Mouse (Mus musculus) thymus, postnatal 14 days (tissue): ENCODE data around the gene Ube2r2.
A peak's percentile ranks its signal among the peaks of the same experiment; 100 is the strongest.

Experiments used
- DNase-seq: peaks from one replicate; pipeline ENCODE4 v3.0.0; 2021

The Ube2r2 gene

DNA sequence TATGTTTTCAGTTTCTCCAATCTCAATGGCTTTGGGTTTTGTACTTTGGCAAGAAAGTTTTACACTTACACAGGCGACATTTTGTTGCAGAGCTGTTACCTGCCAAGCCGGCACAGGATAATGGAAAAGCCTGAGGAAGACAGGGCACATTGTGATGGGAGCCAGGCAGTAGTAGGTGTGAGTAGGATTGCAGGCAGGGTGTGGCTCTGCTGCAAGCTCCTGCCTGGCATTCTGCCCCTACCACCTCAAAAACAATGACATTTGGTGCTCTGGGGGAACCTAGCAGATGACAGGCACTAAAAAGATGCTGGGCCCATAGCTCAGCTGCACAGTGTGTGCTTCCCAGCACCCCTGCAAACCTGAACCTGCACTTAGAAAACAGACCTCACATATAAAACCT, 54.3 kb downstream of the Ube2r2 start:
- no peak for DNase-seq

GRCm38 (mm10) chr4:41192544-41193512, 57.3 kb downstream of the Ube2r2 start:
- DNase-seq: no peak

- no peak for DNase-seq
Measured at GRCm38 (mm10) chr4:41195328-41195727, 59.8 kb downstream of the Ube2r2 start.

DNA sequence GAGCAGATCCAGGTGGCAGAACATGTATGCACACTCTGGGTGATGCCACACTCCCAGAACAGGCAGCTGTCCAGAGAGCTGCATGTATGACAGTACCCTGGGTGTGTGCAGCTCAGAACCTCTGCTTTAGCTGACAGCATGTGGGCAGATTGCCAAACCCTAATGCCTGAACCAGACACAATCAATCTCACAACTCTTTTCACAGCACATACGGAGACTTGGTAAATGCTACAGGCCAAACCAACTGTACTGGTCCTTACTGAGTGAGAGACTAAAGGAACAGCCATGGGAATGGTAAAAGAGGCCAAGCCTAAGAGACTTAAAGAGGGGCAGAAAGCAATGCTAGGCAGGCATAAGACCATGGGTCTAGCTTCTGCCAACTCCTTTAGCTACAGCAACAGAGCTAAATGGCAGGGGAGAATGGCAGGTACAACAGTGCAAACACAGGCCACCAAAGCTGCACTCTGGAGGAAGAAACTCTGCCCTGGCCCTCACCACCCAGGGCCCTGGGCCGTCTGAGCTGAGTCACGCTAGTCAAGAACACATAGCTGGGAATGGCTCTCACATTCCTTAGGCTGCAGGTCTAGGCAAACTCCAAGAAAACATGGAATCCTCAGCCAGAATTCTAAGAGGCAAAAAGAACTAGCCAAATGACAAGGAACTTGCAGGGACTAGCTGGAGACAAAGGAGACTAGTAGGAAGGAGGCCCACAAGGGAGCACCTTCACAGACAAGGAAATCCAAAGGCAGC, 61.5 kb downstream of the Ube2r2 start:
- no peak for DNase-seq

DNA sequence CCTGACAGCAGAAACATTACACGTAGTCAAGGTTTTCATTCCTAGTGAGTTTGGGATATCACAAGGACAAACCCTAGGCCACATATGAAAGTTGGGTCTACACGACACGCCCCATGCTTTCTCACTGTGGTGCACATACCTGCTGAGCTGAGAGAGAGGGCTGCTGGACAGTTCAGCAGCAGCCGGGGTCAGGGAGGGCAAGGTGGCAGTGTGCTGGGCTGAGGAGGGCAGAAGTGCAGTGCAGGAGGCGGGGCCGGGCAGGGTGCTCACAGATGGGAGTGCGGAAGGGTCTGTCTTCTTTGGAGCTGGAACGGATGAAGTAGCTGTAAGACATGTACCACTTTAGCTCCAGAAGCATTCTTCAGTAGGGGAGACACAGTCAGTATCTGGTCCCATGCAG, 66.6 kb downstream of the Ube2r2 start:
- DNase-seq: no peak

GRCm38 (mm10) chr4:41205751-41206150, 70.2 kb downstream of the Ube2r2 start:
- DNase-seq: no peak

DNA sequence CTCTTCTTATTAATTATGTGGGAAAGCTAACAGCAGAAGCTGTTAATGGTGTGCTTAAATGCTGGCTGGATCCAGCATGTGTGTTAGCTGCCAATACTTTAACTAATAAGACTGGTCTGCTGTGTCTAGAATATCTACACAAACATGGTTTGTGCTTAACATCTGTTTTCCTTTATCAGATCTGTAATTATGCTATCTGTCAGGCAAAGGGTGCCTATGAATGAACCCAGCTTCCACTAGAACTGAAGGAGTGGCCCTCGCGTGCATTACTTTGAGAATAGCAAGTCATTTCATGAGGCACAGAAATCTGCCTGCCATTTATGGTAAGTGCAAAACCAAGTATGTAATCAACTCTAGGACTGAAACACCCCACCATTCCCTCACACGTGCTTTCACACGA, 72.5 kb downstream of the Ube2r2 start:
- no peak for DNase-seq

- no peak for DNase-seq
Measured at GRCm38 (mm10) chr4:41225412-41225811, 89.9 kb downstream of the Ube2r2 start.

GRCm38 (mm10) chr4:41226351-41226750, 90.8 kb downstream of the Ube2r2 start:
- DNase-seq: peak; percentile 66

GRCm38 (mm10) chr4:41235621-41236020, 100.1 kb downstream of the Ube2r2 start:
- no peak for DNase-seq

DNA sequence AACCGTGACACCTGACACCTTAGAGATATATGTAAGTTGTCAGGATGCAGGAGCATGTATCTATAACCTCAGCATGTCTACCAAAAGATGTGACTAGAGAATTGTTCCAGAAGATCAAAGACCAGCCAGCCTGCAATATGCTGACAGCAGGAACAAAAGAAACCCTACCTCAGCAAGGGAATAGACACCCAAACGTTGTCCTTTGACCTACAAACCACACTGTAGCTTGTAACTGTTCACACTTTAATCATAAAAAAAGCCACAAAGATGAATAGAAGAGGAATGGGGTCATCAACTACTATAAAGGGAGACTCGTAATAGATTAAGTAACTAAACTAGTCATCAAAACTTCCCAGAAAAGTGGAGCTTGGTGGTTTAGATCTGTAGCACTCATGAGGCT, 105.4 kb downstream of the Ube2r2 start:
- no peak for DNase-seq
